Mouse (Mus musculus): ENCODE results near the gene Arhgap15.

- no peak for TF ChIP-seq POLR2A (IDR thresholded peaks at IDR 0.05; ENCODE audit: low read depth, low read length)
- no peak for TF ChIP-seq CTCF (IDR thresholded peaks at IDR 0.05; ENCODE audit: borderline replicate concordance, insufficient read depth, low read length)
Observed at GRCm38 (mm10) chr2:43786101-43786500, 37.5 kb downstream of the Arhgap15 start.

Data from embryonic fibroblast, embryonic 13.5 days (primary cell).